In the genomic region with DNA sequence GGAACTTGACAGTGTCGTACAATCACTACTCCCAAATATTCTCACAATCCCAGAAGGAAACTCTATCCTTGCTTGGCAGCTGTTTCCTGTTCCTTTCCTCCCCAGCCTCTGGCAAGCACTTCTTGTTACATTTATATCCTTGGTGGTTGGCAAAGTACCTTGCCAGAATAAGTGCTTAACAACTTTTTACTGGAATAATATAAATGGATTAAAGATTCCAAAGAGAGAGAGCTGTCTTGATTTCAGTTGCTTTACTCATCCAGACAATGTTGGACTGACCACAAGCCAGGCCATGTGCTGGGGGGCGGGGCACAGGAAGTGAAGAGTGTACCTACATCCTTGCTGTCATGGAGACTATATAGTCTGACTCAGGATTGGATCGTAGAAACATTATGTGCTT, we compare ENCODE assay signal across 14 mouse cellular contexts.
A peak's percentile ranks its signal among the peaks of the same experiment; 100 is the strongest.
DNase-seq lines count a peak whose midpoint lies in the region; TF ChIP-seq lines count a peak whose summit lies in the region.
"Had no signal": no experiment of that assay in that cellular context is flagged by ENCODE, and none has a peak within 500 bp of the region (broad histone marks: within the 10 kb centered on the region; RNA-seq: fewer than 3 reads in every experiment).

No protein-coding gene starts in this region.

- DNase-seq in frontal cortex, postnatal 36 days (ENCODE audit: low spot score in 2 of 2), result peak; percentile 28 to 56
- DNase-seq in frontal cortex, postnatal 10 days (ENCODE audit: low spot score in 2 of 2), result no peak
- DNase-seq in left cerebral cortex, postnatal 14 days (ENCODE audit: low spot score in 2 of 2), result peak; percentile 49 to 53
- DNase-seq in left cerebral cortex, adult 2 months (ENCODE audit: extremely low spot score in 1 of 2, low spot score in 2 of 2), result no peak
- peak; percentile 70 for DNase-seq in brain, adult 2 months (ENCODE audit: low read depth, low spot score)
- peak; percentile 68 for DNase-seq in telencephalon, adult 2 months (ENCODE audit: low read depth, low spot score)
- no peak for DNase-seq in adrenal gland, adult (ENCODE audit: inconsistent age in 2 of 2, low spot score in 1 of 2)
- DNase-seq: cerebellum, postnatal 14 days; kidney, adult 8-10 months; kidney, postnatal 36 days; thymus, postnatal 25 days had no signal

- H3K4me3 ChIP-seq in left cerebral cortex, adult 2 months, result no peak overlapping the region
- H3K4me3 ChIP-seq: limb, embryonic 13.5 days; liver, embryonic 15.5 days had no signal

- H3K27ac ChIP-seq in left cerebral cortex, adult 2 months, result no peak overlapping the region
- H3K27ac ChIP-seq: hindbrain, postnatal 0 days; limb, embryonic 13.5 days; liver, embryonic 15.5 days had no signal

- intact Hi-C loops in left cerebral cortex, postnatal 14 days (cut with DNase I), result no loop called here
- intact Hi-C loops in left cerebral cortex, adult 2 months (cut with DNase I), result loop anchor here (5.0 kb wide), 1 partner anchor 189 kb away; the partner anchor contains the start of gene Enox1

- TF ChIP-seq CTCF in left cerebral cortex, adult 2 months (IDR thresholded peaks at IDR 0.05), result no peak

Comparison
In these comparisons a context has a peak if more than half of its experiments do, and no peak if none do; other contexts are left out.
1. DNase-seq: peak in frontal cortex, postnatal 36 days (2 of 2), left cerebral cortex, postnatal 14 days (2 of 2), brain, adult 2 months (single experiment) and telencephalon, adult 2 months (single experiment); none in frontal cortex, postnatal 10 days (0 of 2), left cerebral cortex, adult 2 months (0 of 2) and adrenal gland, adult (0 of 2).